Mouse (Mus musculus) intestine, embryonic 14.5 days (tissue): ENCODE measurements around the gene Gbp5. TPM values are rescaled to one million over a fixed set of nuclear protein-coding genes. Genes with fewer than 3 reads are reported as not detected.
"Not testable (repeated sequence)": the region's sequence is repeated elsewhere in the genome, so short reads cannot be mapped to it uniquely, and the experiment has no call there.

Experiments used
- ATAC-seq: fragments of 200-750 bp; cut with Nextera tagmentation; replicated peaks from 2 replicates; pipeline ENCODE4 v1.8.0; 2017; ENCODE audit warnings: low read depth, moderate number of reproducible peaks, moderate TSS enrichment, moderate library complexity; ENCODE audit not compliant: low FRiP score, low TSS enrichment
- DNase-seq: peaks from one replicate; pipeline ENCODE4 v3.0.0-alpha.2; 2018; ENCODE audit warnings: low spot score
- H3K27ac ChIP-seq: fragments of 300-500 bp; sonication (generic); 2 replicates; pipeline ENCODE4 v1.5.1; 2014; ENCODE audit warnings: low read depth, mild to moderate bottlenecking, control low read depth
- H3K27me3 ChIP-seq: fragments of 300-500 bp; sonication (generic); replicated peaks from 2 replicates; pipeline ENCODE4 v1.6.1; 2014; ENCODE audit warnings: low read length, control low read depth; ENCODE audit not compliant: control insufficient read depth, insufficient read depth
- H3K36me3 ChIP-seq: fragments of 300-500 bp; sonication (generic); 2 replicates; pipeline ENCODE4 v1.6.1; 2014; ENCODE audit warnings: low read length, control low read depth; ENCODE audit not compliant: control insufficient read depth, insufficient read depth
- H3K4me1 ChIP-seq: fragments of 300-500 bp; sonication (generic); replicated peaks from 2 replicates; pipeline ENCODE4 v1.6.1; 2014; ENCODE audit warnings: low read length, control low read depth, mixed read lengths; ENCODE audit not compliant: control insufficient read depth, insufficient read depth
- H3K4me2 ChIP-seq: fragments of 300-500 bp; sonication (generic); 2 replicates; pipeline ENCODE4 v1.6.1; 2014; ENCODE audit warnings: low read length
- H3K4me3 ChIP-seq: fragments of 300-500 bp; sonication (generic); 2 replicates; pipeline ENCODE4 v1.5.1; 2014; ENCODE audit warnings: low read depth, low read length, control low read depth, mixed read lengths
- H3K9ac ChIP-seq: fragments of 300-500 bp; sonication (generic); 2 replicates; pipeline ENCODE4 v1.6.1; 2014; ENCODE audit warnings: mild to moderate bottlenecking, low read length
- H3K9me3 ChIP-seq: fragments of 300-500 bp; sonication (generic); 2 replicates; pipeline ENCODE4 v1.6.1; 2016; ENCODE audit warnings: low read length, control low read depth; ENCODE audit not compliant: control insufficient read depth
- WGBS: fragments of 180-500 bp; shearing (Covaris S2); extraction: QIAGEN DNeasy Blood & Tissue Kit; methylation state at CpG from one replicate; pipeline ENCODE4 v1.1.7; 2014; 5-methylcytosine and 5-hydroxymethylcytosine counted together
- polyA plus RNA-seq: library from polyadenylated mRNA; unstranded; fragments of >200 nt; fragmentation: Nextera tagmentation; extraction: Ambion mirVana; gene quantifications from 2 replicates; pipeline ENCODE4 v1.2.1, GENCODE M21; 2014

Gene Gbp5
- polyA plus RNA-seq, 1 experiment from 2014 or later = 0.09 TPM

GRCm38 (mm10) chr3:142530087-142530953 lies 36.5 kb downstream of the Gbp5 start, which contains the start of gene Gbp7:
Gene Gbp7 (plus strand): TSS chr3:142530342.
- Histone ChIP-seq H3K9ac (peak within 1 kb of the TSS; percentile 55), H3K4me3 (peak within 1 kb of the TSS; percentile 66), H3K9me3 (no peaks in the 10 kb centered on the region), H3K4me1 (peaks cover 14% of the 10 kb centered on the region), H3K36me3 (no peaks in the 10 kb centered on the region), H3K27me3 (no peaks in the 10 kb centered on the region), H3K27ac (no peak within 1 kb of the TSS), H3K4me2 (peak within 1 kb of the TSS; percentile 94)
- DNase-seq = peak; percentile 81
- ATAC-seq = peak; percentile 80
- 1% methylated on average over 30 of the region's 30 CpGs for WGBS

- Histone ChIP-seq H3K4me1 (peaks cover 14% of the 10 kb centered on the region), H3K4me2 (no peak overlapping the region), H3K9me3 (no peaks in the 10 kb centered on the region), H3K9ac (no peak overlapping the region), H3K27ac (no peak overlapping the region), H3K36me3 (no peaks in the 10 kb centered on the region), H3K27me3 (no peaks in the 10 kb centered on the region), H3K4me3 (no peak overlapping the region)
- no peak for ATAC-seq
- no peak for DNase-seq
- WGBS = 85% methylated on average over 3 of the region's 3 CpGs
These were observed 37.8 kb downstream of the Gbp5 start for GRCm38 (mm10) chr3:142531595-142531994.

- H3K9me3 ChIP-seq = no peaks in the 10 kb centered on the region
- DNase-seq (no peak), ATAC-seq (no peak)
- no peaks in the 10 kb centered on the region for H3K27me3 ChIP-seq
- H3K9ac ChIP-seq = no peak overlapping the region
- peaks cover 14% of the 10 kb centered on the region for H3K4me1 ChIP-seq
- H3K4me2 ChIP-seq = no peak overlapping the region
- H3K4me3 ChIP-seq = no peak overlapping the region
- H3K27ac ChIP-seq = no peak overlapping the region
- 88% methylated on average over 3 of the region's 3 CpGs for whole genome bisulfite sequencing
- H3K36me3 ChIP-seq = no peaks in the 10 kb centered on the region
These were observed 39.4 kb downstream of the Gbp5 start for GRCm38 (mm10) chr3:142533185-142533584.

- H3K9ac ChIP-seq = no peak overlapping the region
- H3K4me3 ChIP-seq = no peak overlapping the region
- DNase-seq (no peak), ATAC-seq (no peak)
- H3K27ac ChIP-seq = no peak overlapping the region
- no peaks in the 10 kb centered on the region for H3K27me3 ChIP-seq
- WGBS = 79% methylated on average over 1 of the region's 1 CpGs
- 0 out of 2 replicates have a peak, but pooled peaks cover 3% of the 10 kb centered on the region for H3K4me1 ChIP-seq
- H3K4me2 ChIP-seq = no peak overlapping the region
- no peaks in the 10 kb centered on the region for H3K36me3 ChIP-seq
- no peaks in the 10 kb centered on the region for H3K9me3 ChIP-seq
These were observed 41.9 kb downstream of the Gbp5 start for GRCm38 (mm10) chr3:142535667-142536066.

- no peak overlapping the region for H3K9ac ChIP-seq
- WGBS = 86% methylated on average over 6 of the region's 6 CpGs
- H3K27ac ChIP-seq = no peak overlapping the region
- no peak overlapping the region for H3K4me3 ChIP-seq
- no peaks in the 10 kb centered on the region for H3K36me3 ChIP-seq
- H3K4me1 ChIP-seq = no peaks in the 10 kb centered on the region
- no peaks in the 10 kb centered on the region for H3K9me3 ChIP-seq
- no peak for ATAC-seq
- no peaks in the 10 kb centered on the region for H3K27me3 ChIP-seq
- no peak for DNase-seq
- H3K4me2 ChIP-seq = no peak overlapping the region
These were observed 47.6 kb downstream of the Gbp5 start for GRCm38 (mm10) chr3:142541391-142541790.

- H3K4me2 ChIP-seq, ATAC-seq, H3K4me3 ChIP-seq, H3K9ac ChIP-seq, H3K4me1 ChIP-seq, H3K27me3 ChIP-seq, H3K9me3 ChIP-seq, H3K27ac ChIP-seq, H3K36me3 ChIP-seq, DNase-seq: not testable (repeated sequence)
- 85% methylated on average over 12 of the region's 12 CpGs for WGBS
These were observed 49.0 kb downstream of the Gbp5 start for GRCm38 (mm10) chr3:142542776-142543175.

GRCm38 (mm10) chr3:142546690-142547089 lies 52.9 kb downstream of the Gbp5 start:
- no peak overlapping the region for H3K4me3 ChIP-seq
- no peak for ATAC-seq
- no peak overlapping the region for H3K4me2 ChIP-seq
- no peak overlapping the region for H3K27ac ChIP-seq
- H3K27me3 ChIP-seq = no peaks in the 10 kb centered on the region
- no peaks in the 10 kb centered on the region for H3K9me3 ChIP-seq
- WGBS = 85% methylated on average over 3 of the region's 3 CpGs
- H3K36me3 ChIP-seq = no peaks in the 10 kb centered on the region
- no peak for DNase-seq
- no peak overlapping the region for H3K9ac ChIP-seq
- no peaks in the 10 kb centered on the region for H3K4me1 ChIP-seq

GRCm38 (mm10) chr3:142550052-142550676 lies 56.4 kb downstream of the Gbp5 start:
- H3K4me2 ChIP-seq = no peak overlapping the region
- no peaks in the 10 kb centered on the region for H3K27me3 ChIP-seq
- no peak overlapping the region for H3K9ac ChIP-seq
- no peaks in the 10 kb centered on the region for H3K4me1 ChIP-seq
- no peaks in the 10 kb centered on the region for H3K9me3 ChIP-seq
- no peak overlapping the region for H3K4me3 ChIP-seq
- no peak overlapping the region for H3K27ac ChIP-seq
- 92% methylated on average over 3 of the region's 3 CpGs for WGBS
- DNase-seq (no peak), ATAC-seq (no peak)
- no peaks in the 10 kb centered on the region for H3K36me3 ChIP-seq
